Mouse (Mus musculus) kidney, embryonic 15.5 days (tissue): Measurements from ENCODE around the gene Gm1330. TPM values are rescaled to one million over a fixed set of nuclear protein-coding genes. Genes with fewer than 3 reads are reported as not detected.
"Not testable (repeated sequence)": the region's sequence is repeated elsewhere in the genome, so short reads cannot be mapped to it uniquely, and the experiment has no call there.

Experiments used
- ATAC-seq: fragments of 200-750 bp; cut with Nextera tagmentation; replicated peaks from 2 replicates; pipeline ENCODE4 v1.8.0; 2017; ENCODE audit warnings: moderate TSS enrichment; ENCODE audit not compliant: low FRiP score
- H3K27ac ChIP-seq: fragments of 300-500 bp; sonication (generic); 2 replicates; pipeline ENCODE4 v1.5.1; 2015; ENCODE audit warnings: mild to moderate bottlenecking, inconsistent platforms
- H3K27me3 ChIP-seq: fragments of 300-500 bp; sonication (generic); 2 replicates; pipeline ENCODE4 v1.6.1; 2015; ENCODE audit warnings: inconsistent platforms
- H3K36me3 ChIP-seq: fragments of 300-500 bp; sonication (generic); 2 replicates; pipeline ENCODE4 v1.6.1; 2015; ENCODE audit warnings: inconsistent platforms
- H3K4me1 ChIP-seq: fragments of 300-500 bp; sonication (generic); 2 replicates; pipeline ENCODE4 v1.6.1; 2015; ENCODE audit warnings: inconsistent platforms
- H3K4me2 ChIP-seq: fragments of 300-500 bp; sonication (generic); 2 replicates; pipeline ENCODE4 v1.6.1; 2015; ENCODE audit warnings: moderate library complexity, mild to moderate bottlenecking, inconsistent platforms
- H3K4me3 ChIP-seq: fragments of 300-500 bp; sonication (generic); replicated peaks from 2 replicates; pipeline ENCODE4 v1.5.1; 2015; ENCODE audit warnings: mild to moderate bottlenecking, inconsistent platforms
- H3K9ac ChIP-seq: fragments of 300-500 bp; sonication (generic); 2 replicates; pipeline ENCODE4 v1.6.1; 2015; ENCODE audit warnings: mild to moderate bottlenecking, inconsistent platforms
- H3K9me3 ChIP-seq: fragments of 300-500 bp; sonication (generic); replicated peaks from 2 replicates; pipeline ENCODE4 v1.6.1; 2016; ENCODE audit warnings: inconsistent platforms
- WGBS: fragments of 180-500 bp; shearing (Covaris S2); methylation state at CpG from one replicate; pipeline ENCODE4 v1.1.7; 2015; ENCODE audit warnings: mixed read lengths; 5-methylcytosine and 5-hydroxymethylcytosine counted together
- polyA plus RNA-seq: library from polyadenylated mRNA; unstranded; fragments of >200 nt; fragmentation: Nextera tagmentation; extraction: Ambion mirVana; gene quantifications from 2 replicates; pipeline ENCODE4 v1.2.1, GENCODE M21; 2015

The Gm1330 gene
- not detected in 2 replicates for polyA plus RNA-seq

DNA sequence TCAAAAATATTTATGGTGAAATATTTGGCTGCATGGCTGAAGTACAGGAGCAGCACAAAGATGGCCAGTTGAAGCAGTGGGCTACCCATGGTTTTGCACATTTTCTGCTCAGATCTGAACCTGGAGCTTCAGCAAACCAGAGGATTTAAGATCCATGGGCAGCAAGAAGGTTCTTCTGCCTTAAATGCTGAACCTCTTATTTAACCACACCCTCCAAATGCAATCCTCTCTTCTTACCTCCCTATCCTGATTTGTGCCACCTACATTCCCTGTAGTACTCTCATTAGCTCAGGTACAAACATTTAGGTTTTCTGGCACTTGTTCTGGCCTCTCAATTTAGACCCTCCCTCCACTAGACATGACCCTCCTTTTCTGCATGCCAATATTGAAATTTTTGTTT, at the start of gene Gm1330:
Gm1330 (minus strand) TSS at position 101 of the 400 bp plus-strand sequence.
- no peak for ATAC-seq
- H3K27me3 ChIP-seq = no peaks in the 10 kb centered on the region
- H3K9ac ChIP-seq = no peak within 1 kb of the TSS
- no peak within 1 kb of the TSS for H3K4me3 ChIP-seq
- no peaks in the 10 kb centered on the region for H3K4me1 ChIP-seq
- H3K36me3 ChIP-seq = no peaks in the 10 kb centered on the region
- H3K9me3 ChIP-seq = no peaks in the 10 kb centered on the region
- no peak within 1 kb of the TSS for H3K27ac ChIP-seq
- H3K4me2 ChIP-seq = no peak within 1 kb of the TSS

DNA sequence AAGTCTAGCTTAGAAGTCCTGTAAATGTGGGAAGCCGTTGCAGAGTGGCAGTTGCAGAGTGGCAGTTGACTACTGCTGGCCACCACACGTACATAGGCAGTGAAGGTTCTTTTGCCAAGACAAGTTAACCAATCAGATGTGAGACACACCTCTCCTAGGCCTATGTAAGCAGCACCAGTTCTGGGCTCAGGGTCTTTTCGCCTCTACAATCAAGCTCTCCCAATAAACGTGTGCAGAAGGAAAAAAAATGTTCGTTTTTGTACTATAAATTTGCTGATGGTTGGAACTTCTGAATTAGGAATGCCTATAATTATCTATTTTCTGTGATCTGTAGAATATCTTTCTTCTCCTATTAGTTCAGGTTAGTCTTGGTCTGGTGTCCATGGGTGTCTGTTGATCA, 14.1 kb upstream of the Gm1330 start, which contains the start of gene Gm10750:
Gm10750 (minus strand) TSS at position 101 of the 400 bp plus-strand sequence.
- not testable (repeated sequence) for H3K4me1 ChIP-seq, H3K27me3 ChIP-seq, H3K4me2 ChIP-seq, H3K36me3 ChIP-seq, H3K9ac ChIP-seq, H3K4me3 ChIP-seq, H3K27ac ChIP-seq, H3K9me3 ChIP-seq, ATAC-seq
- 78% methylated on average over 5 of the region's 5 CpGs for WGBS

DNA sequence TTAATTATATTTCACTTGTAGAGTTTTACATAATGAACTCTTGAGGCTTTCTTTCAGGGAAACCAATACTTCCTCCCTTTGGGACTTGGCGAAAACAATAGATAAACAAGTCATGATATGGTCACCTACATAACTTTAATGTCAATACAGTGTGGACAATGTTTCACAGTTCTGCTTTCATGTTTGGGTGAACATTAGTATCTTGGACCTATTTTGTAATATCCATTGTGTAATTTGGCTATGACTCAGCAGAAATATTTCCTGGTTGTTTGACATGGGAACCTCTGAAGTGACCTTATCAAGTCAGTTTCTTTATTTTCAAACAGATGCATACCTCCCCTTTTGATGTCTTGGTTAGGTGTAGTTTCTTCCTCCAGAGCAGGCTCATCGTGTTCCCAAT, 1.8 kb upstream of the Gm1330 start:
- H3K9me3 ChIP-seq = no peaks in the 10 kb centered on the region
- no peaks in the 10 kb centered on the region for H3K4me1 ChIP-seq
- no peak overlapping the region for H3K27ac ChIP-seq
- no peak overlapping the region for H3K4me2 ChIP-seq
- H3K9ac ChIP-seq = no peak overlapping the region
- ATAC-seq = no peak
- no peaks in the 10 kb centered on the region for H3K36me3 ChIP-seq
- WGBS = 83% methylated on average over 2 of the region's 2 CpGs
- no peaks in the 10 kb centered on the region for H3K27me3 ChIP-seq
- H3K4me3 ChIP-seq = no peak overlapping the region

DNA sequence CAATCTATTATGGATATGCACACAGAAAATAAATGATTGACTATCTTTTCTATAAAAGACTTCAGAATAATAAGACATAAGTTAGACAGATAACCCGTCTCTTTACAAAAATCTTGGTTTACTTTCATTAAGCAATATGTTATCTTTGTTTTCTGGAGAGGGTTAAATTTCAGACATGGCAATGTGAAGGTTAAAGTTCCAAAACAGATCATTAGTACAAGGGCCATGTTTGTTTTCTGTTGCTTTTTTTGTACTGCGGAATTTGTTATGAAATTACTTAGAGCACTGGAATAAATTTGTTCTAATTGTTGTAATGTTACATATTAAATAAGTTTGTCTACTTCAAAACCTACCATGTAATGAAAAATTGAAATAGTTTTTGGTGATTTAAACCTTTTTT, 7.9 kb downstream of the Gm1330 start:
- no peak for ATAC-seq
- H3K36me3 ChIP-seq = no peaks in the 10 kb centered on the region
- no peak overlapping the region for H3K27ac ChIP-seq
- WGBS = 86% methylated on average over 2 of the region's 2 CpGs
- no peaks in the 10 kb centered on the region for H3K9me3 ChIP-seq
- no peaks in the 10 kb centered on the region for H3K4me1 ChIP-seq
- H3K27me3 ChIP-seq = no peaks in the 10 kb centered on the region
- H3K4me2 ChIP-seq = no peak overlapping the region
- H3K4me3 ChIP-seq = no peak overlapping the region
- no peak overlapping the region for H3K9ac ChIP-seq

Other genes with a start within 250 kb of the Gm1330 start
- not detected in 2 replicates for gene Cst11, start 231.8 kb downstream of the Gm1330 start, polyA plus RNA-seq
- gene 8030411F24Rik, start 221.2 kb downstream of the Gm1330 start, polyA plus RNA-seq = not detected in 2 replicates
- gene Cst12, start 213.9 kb downstream of the Gm1330 start, polyA plus RNA-seq = not detected in 2 replicates
- gene Cst8, start 204.5 kb downstream of the Gm1330 start, polyA plus RNA-seq = 0.24 and 0.62 TPM in 2 replicates
- gene Cst13, start 183.2 kb downstream of the Gm1330 start, polyA plus RNA-seq = not detected in 2 replicates
- not detected in 2 replicates for gene Cst9, start 168.1 kb downstream of the Gm1330 start, polyA plus RNA-seq
- not detected in 2 replicates for gene 9230104L09Rik, start 138.2 kb downstream of the Gm1330 start, polyA plus RNA-seq
- gene Cst3, start 127.6 kb downstream of the Gm1330 start, polyA plus RNA-seq = 382 and 410 TPM in 2 replicates
- not detected in 2 replicates for gene Gm10750, start 14.0 kb upstream of the Gm1330 start, polyA plus RNA-seq